In genomic region chr12:44919613-44920012, GRCm38 (mm10) we compare ENCODE assay signal across 22 mouse cellular contexts.
"Had no signal": no experiment of that assay in that cellular context is flagged by ENCODE, and none has a peak within 500 bp of the region (broad histone marks: within the 10 kb centered on the region; RNA-seq: fewer than 3 reads in every experiment).

No protein-coding gene starts in this region.

- H3K27ac ChIP-seq: kidney, postnatal 0 days; layer of hippocampus, adult 2 months; limb, embryonic 10.5 days; limb, embryonic 13.5 days; liver, embryonic 12.5 days; liver, embryonic 15.5 days; midbrain, embryonic 10.5 days; midbrain, embryonic 13.5 days; neural tube, embryonic 12.5 days; neural tube, embryonic 15.5 days; stomach, embryonic 15.5 days had no signal

- H3K4me3 ChIP-seq: layer of hippocampus, adult 2 months; limb, embryonic 10.5 days; limb, embryonic 13.5 days; liver, embryonic 12.5 days; liver, embryonic 15.5 days; megakaryocyte, embryonic 14.5 days; midbrain, embryonic 10.5 days; midbrain, embryonic 13.5 days; neural tube, embryonic 12.5 days; neural tube, embryonic 15.5 days; stomach, embryonic 15.5 days had no signal

- H3K9me3 ChIP-seq: limb, embryonic 10.5 days; limb, embryonic 13.5 days; liver, embryonic 12.5 days; liver, embryonic 15.5 days; midbrain, embryonic 10.5 days; midbrain, embryonic 13.5 days; neural tube, embryonic 12.5 days; neural tube, embryonic 15.5 days; stomach, embryonic 15.5 days had no signal

- H3K4me2 ChIP-seq: limb, embryonic 13.5 days; liver, embryonic 12.5 days; liver, embryonic 15.5 days; midbrain, embryonic 13.5 days; neural tube, embryonic 12.5 days; neural tube, embryonic 15.5 days; stomach, embryonic 15.5 days had no signal

- H3K36me3 ChIP-seq: limb, embryonic 10.5 days; limb, embryonic 13.5 days; liver, embryonic 12.5 days; liver, embryonic 15.5 days; midbrain, embryonic 10.5 days; midbrain, embryonic 13.5 days; neural tube, embryonic 12.5 days; neural tube, embryonic 15.5 days; stomach, embryonic 15.5 days had no signal

- H3K9ac ChIP-seq: limb, embryonic 13.5 days; liver, embryonic 12.5 days; liver, embryonic 15.5 days; midbrain, embryonic 13.5 days; neural tube, embryonic 12.5 days; neural tube, embryonic 15.5 days; stomach, embryonic 15.5 days had no signal

- H3K4me1 ChIP-seq: limb, embryonic 10.5 days; liver, embryonic 12.5 days; liver, embryonic 15.5 days; midbrain, embryonic 10.5 days; midbrain, embryonic 13.5 days; neural tube, embryonic 12.5 days; neural tube, embryonic 15.5 days; stomach, embryonic 15.5 days had no signal

- DNase-seq: kidney, adult 2 months; kidney, postnatal 25 days; layer of hippocampus, adult 9-11 months; liver; lung, adult 2 months; right cerebral cortex, adult 18-20 months; right cerebral cortex, postnatal 14 days; right cerebral cortex, postnatal 4 days; thymus, postnatal 25 days had no signal

- ATAC-seq: intestine, postnatal 0 days; liver, embryonic 12.5 days; midbrain, embryonic 13.5 days had no signal

- H3K27me3 ChIP-seq: limb, embryonic 13.5 days; liver, embryonic 12.5 days; liver, embryonic 15.5 days; megakaryocyte, embryonic 14.5 days; midbrain, embryonic 13.5 days; neural tube, embryonic 12.5 days; neural tube, embryonic 15.5 days; stomach, embryonic 15.5 days had no signal
